Mouse (Mus musculus) gonadal fat pad, adult 2 months (tissue): ENCODE data around the gene Aktip. TPM values are rescaled to one million over a fixed set of nuclear protein-coding genes. Genes with fewer than 3 reads are reported as not detected.

Source experiments
- DNase-seq: peaks from one replicate; pipeline ENCODE4 v3.0.0-alpha.2; 2012; ENCODE audit warnings: low read depth
- polyA plus RNA-seq: library from polyadenylated mRNA; depleted of rRNA; stranded (reverse); fragments of >200 nt; gene quantifications from 2 replicates; pipeline ENCODE4 v1.2.3, GENCODE M21; 2012

Aktip gene
- polyA plus RNA-seq, 1 experiment, result 99.1 TPM

DNA sequence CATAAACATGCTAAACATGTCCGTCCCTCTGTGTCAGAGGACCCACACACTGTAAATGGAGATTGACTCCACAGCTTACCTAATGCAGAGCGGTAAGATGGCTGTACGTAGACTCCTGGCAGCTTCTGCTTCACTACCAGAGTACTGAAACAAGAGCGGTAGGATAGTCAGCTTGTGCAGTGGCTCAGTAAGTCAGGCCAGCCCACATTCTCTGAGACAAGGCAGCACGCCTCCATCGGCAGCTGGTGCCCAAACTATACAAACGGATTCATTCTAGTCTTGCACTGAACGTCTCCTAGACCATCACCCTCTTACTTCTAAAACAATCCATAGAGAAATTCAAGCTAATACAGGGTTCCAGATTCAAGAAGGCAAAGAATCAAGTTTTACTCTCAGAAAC lies 73.0 kb downstream of the Aktip start:
- no peak for DNase-seq

DNA sequence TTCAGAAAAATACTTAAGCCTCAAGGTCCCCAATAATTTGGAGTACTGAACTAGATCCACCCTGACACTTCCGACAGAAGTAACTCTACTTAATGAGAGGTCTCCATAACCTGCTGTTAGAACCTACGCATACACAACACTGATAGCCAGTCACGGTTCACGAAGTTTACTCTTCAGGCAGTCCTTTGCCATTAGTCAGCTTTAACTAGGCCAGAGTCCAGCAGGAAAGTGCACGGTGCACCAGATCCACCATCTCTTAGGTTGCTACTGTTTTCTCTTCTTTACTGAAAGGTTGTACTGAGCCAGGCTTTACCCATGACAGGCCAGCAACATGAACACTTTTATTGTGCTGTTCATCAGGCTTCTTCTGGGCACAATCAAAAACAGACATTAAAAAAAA lies 75.5 kb downstream of the Aktip start:
- no peak for DNase-seq

DNA sequence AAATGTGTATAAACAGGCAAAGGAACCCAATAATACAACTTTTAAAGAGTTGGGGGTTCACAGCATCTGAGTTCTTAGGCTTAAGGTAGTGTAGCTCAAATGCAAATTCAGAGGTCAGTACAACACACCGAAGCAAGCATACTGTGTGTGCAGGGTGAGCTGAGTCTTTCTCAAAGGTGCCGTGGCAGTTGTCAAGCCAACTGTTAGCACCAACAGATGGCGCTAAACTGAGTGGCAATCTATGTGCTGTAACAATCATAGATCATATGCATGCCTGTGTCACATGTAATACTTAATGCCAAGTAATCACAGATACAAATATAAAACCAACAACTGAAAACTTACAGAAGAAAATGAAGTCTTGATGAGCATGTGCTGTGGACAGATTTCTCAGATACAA lies 81.6 kb downstream of the Aktip start:
- DNase-seq, result no peak

DNA sequence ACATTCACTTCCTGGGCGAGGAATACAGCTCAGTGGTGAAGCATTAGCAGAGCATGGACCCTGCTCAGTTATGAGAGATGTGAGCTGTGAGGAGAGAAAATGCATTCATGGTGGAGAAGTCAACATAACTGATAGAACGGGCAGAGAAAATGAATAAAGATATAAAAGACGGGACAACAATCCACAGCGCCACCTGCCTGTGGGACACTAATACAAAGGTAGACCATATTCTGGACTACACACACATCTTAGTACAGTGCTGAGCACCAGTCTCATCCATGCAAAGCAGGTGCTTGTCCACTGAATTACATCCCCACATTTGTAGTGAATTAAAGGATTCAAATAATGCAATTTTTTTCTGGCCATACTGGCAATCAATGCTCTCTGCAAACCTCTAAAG lies 82.2 kb downstream of the Aktip start:
- DNase-seq, result no peak

DNA sequence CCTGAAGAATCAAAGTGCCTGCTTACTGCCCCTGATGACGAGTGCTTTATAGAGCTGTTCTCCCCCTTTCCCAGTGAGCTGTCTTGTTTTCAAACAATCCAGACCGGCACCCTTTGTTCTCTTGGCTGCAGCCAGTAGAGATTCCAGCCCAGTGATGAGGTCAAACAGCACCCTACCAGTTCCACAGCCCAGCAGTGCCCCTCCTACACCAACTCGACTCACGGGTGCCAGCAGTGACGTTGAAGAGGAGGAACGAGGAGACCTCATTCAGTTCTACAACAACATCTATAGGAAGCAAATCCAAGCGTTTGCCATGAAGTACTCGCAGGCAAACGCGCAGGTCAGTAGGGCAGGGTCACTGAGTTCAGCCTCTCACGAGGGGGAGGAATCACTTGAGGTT lies 84.9 kb downstream of the Aktip start:
- DNase-seq, result no peak

DNA sequence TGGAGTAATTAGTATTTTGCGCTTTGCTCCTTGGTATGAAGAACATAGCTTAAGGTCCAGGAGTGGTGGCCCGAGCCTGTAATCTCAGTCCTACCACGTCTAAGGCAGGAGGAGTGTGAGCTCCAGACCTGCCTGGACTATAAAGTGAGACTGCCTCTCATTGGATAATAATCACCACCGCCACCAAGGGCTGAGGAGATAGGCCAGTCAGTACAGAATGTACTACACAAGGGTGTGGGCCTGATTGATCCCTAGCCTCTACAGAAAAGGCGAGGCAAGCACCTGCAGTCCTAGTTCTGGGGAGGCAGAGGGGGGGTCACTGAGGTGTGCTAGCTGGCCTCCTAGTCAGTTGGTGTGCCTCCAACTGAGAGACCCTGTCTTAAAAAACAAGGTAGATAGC lies 85.3 kb downstream of the Aktip start:
- no peak for DNase-seq

DNA sequence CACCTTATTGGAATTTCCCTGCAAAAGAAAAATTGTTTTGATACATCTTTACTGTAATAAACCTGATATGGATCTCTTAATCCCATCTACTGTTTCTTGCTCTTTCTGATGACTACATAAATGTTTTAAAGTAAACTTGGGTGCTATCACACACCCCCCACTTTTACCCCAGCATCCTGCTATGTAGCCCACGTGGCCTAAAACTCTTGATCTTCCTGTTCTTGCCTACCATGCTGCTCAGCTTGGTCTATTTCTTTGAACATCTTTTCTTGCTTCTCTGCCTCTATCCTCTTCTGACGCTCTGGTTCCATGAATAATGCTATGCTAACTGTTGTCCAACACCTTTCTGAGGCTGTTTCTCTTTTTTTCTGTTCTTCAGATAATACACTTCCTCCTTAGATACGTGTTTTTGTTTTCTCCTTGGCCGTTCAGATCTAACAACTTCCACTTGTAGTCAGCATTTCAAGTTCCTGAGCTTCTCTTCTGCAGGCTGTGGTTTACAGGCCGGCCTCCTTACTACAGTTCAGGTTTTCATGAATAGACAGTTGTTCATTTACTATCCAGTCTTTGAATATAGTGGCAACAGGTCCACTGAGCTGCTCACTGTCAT lies 87.8 kb downstream of the Aktip start:
- no peak for DNase-seq

DNA sequence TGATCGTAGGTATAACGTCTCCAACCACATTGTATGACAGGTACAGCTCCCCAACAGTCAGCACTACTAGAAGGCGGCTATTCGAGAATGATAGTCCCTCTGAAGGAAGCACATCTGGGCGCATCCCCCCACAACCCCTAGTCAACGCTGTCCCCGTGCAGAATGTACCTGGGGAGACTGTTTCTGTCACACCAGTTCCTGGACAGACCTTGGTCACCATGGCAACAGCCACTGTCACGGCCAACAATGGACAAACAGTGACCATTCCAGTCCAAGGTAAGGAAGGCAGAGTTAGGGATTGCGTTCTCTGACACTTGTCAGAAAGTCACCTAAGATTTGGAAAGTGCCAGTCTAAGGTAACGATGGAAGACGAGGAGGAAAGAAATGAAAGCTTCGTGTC lies 93.5 kb downstream of the Aktip start:
- DNase-seq, result no peak

DNA sequence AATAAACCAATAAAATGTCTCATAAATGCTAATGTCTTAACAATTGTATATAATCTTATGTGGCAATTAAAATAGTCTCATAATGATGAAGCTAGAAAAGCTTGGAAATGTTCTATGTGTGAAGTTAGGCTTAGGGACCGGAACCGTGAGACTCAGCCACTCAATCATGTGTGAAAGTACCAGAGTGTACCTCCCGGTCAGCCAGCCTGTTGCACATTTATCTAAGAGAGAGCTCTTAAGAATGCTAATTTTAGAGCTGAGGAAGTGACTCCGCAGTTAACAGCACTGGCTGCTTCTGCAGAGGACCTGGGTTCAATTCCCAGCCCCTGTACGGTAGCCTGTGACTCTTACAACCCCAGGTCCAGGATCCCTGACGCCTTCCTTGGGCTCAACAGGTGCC lies 101.7 kb downstream of the Aktip start:
- no peak for DNase-seq

DNA sequence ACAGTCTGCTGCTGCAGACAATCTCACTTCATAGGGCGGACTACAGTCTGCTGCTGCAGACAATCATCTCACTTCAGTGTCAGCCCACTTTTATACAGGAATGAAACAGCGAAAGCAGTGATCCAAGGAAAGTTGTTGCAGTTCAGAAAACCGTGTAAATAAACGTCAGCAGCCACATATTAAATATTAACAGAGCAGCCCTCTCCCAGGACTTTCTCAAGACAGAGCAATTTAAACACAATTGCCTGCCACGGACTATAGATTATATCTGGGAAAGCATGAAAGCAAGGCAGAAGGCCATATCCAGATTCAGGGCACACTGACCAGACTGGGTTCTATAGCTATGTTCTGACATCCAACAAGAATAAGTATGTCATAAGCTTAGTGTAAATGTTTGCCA lies 105.6 kb downstream of the Aktip start:
- DNase-seq, result no peak

DNA sequence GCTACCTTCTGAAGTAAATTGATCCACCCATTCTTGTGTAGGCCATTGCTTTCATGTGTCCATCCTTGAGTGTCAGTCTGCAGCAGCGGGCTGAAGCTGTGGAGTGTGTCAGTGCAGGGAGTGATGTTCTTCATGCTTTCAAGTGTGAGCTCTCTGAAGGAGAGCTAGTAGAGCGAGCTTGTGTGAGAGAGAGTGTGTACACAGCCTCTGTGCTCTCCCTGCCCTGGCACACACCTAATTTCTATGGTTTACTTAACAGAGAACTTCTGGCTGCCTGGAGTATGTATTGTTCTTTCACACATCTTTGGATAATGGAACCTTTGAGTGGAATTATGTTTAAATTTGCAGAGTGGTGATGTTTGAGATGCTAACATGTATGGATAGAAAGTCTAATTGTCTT lies 110.2 kb downstream of the Aktip start:
- DNase-seq, result no peak

DNA sequence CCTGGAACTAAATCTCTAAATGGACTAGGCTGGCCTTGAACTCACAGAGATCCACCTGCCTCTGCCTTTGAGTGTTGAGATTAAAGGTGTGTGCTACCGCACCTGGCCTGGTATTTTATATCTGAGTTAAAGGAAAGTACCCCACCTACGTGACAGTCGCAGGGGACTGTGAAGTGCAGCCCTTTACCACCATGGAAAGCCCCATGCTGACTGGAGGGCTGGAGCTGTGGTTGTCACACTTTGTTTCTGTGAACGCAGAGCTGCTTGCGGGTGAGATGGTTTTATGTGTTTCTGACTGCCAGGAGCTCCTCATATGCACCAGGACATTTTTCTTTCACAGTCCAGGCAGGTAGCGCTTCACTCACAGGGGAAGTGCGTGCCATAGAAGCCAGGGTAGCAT lies 111.3 kb downstream of the Aktip start:
- DNase-seq, result no peak

DNA sequence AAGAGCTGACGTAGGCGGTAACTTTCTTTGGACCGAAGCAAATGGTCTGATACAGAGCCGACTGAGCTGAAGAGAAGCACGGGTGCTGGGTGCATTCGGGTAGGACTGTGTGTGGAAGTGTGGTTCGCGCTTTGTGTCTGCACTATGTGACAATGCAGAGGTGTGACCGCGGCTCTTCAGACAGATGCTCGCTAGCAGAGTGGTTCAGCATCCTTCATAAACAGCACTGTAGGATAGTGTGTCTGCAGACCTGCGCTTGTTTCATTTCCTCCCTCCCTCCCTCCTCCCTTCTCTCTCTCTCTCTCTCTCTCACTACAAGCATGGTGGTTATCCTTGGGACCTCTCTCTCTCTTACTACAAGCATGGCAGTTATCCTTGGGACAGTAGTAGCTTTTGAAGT lies 117.3 kb downstream of the Aktip start:
- DNase-seq, result no peak

DNA sequence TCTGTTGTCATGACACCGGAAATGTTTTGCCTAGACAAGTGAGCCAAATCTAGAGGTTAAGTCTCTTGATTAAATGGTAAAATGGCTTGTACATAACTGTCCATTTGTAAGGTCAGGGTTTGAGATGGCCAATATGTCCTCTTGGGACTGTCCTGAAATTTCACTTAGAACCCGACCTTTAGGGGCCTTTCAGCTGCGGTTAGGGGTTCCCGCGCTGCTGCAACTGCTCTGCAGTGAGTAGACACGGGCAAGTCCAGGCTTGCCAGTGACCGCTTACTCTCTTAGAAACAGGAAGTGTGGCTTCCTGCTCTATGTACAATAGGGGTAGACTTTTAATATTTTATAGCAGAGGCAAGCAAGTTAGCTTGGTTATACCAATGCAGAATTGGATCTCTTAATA lies 117.9 kb downstream of the Aktip start:
- DNase-seq, result no peak

DNA sequence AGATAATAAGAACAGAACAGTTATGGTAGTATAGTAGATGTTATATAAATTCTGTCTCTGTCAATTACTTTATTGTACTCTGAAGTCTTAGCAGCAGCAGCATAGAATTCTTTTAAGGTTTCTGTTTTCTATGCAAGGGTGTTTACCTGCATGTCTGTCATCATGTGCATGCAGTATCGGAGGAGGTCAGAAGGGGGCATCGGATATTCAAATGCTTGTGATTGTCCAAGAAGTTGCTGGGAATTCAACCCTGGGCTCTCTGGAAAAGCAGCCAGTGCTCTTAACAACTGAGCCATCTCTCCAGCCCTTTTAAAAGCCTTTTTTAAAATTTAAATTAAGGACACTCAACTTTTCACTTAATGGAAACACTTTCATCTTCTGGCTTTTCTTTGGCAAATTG lies 120.1 kb downstream of the Aktip start:
- no peak for DNase-seq

DNA sequence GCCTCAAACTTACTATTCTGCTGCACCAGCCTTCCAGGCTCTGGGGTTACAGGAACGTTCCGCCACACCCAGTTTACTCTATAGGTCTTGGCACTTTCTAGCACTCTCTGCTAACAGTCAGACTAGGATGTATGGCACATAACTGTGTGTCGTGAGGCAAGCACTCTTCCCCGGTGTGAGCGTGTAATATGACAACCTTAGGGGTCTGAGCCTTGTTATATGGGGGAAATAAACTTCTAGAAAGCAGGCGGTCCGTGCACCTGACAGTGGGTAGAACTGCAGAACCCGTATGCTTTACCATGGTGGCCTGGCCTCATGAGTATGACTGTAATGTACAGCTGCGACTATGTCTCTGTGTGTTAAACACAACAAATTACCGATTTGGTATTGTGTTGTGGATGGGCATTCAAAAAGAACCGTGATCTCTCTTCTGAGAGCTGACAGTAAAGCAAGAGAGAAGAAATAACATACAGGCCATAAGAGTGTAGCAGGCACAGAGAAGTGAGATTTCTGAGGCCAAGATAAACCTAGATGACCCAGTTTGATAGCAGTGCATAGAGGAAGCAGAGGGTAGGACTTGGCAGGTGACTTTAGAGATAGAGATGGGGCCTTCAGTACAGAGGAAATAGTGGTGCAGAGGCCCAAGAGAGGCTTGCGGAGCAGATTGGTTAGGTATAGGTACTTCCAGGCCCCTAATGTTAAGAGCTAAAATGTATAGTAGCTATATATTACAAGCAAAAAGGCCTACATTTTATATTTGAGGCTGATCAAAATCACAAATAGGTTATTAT lies 122.5 kb downstream of the Aktip start:
- DNase-seq, result no peak

DNA sequence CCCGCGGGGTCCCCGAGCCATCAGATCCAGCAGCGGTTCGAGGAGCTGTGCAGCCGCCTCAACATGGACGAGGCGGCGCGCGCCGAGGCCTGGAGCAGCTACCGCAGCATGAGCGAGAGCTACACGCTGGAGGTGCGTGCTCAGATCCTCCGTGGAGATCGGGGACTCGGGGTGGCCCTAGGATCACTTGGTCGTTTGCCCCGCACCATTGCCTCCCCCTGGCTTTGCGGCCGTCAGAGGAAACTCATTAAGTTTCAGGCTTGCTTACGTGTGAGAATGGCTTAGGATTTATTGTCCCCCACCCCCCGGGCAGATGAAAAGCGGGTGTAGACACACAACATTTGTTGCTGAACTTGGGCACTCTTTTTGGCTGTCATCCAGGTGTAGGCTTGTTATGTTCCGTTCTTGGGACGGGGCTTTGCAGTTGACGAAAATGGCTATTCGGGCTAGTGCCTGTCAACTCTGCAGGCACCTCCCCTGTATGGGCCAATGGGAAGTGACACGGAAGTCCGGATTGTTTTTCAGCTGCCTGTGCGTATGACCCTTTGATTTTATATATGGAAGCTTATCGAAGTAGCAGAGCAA lies 129.4 kb downstream of the Aktip start:
- DNase-seq, result peak; percentile 54

DNA sequence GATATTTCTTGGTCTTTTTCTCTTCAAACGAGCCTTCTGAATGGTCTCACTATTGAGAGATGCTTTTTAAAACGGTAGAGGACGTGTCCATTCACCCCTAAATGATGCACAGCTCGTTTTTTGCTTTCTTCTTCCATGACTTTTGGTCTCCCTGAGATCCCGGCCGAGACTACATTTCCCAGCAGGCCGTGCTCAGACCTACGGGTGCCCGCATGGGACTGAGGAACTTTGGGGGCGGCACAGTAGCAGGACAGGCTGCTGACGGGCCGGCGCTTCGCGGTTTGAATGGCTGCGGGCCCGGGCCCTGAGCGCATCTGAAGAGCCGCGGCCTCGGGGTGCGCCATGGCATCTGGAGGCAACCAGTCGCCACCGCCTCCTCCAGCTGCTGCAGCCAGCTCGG lies 129.9 kb downstream of the Aktip start, which contains the start of gene Rbl2:
Gene Rbl2 (plus strand): TSS at position 224 of the 400 bp plus-strand sequence.
- DNase-seq, result peak; percentile 74

DNA sequence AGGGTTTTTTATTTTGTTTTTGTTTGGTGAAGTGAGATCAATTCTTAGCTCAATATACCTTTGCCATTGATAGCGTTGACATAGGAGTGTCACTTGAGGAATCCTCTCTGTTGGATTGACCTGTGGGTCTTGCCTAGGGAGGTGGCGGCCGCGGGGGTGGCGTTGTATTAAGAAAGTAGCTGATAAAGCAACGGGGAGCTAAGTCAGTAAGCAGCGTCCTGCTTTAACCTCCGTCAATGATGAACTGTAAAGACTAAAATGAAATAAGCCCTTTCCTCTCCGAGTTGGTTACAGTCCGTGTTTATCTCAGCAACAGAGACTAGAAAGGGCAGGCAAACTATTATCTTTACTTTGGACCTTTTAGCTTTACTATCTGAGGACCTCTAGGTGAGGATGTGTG lies 130.4 kb downstream of the Aktip start:
- DNase-seq, result no peak

DNA sequence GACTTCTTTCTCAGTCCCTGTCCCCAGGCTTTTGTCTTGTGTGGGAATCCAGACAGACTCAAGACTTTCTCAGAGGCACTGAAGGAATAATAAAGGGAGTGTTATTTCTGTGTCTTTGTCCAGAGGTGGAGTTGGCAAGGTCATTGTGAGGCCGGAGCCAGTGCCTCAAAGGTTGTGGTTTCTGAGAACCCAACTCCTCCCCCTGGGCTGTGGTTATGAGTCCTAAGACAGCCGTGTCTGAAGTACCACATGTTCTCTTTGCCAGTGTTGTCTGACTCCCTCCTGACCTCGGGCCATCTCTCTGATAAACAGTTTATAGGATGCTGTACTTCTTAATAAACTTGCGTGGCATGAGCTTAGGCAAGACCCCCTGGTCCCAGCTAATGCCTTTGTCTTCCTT lies 134.6 kb downstream of the Aktip start:
- DNase-seq, result no peak
